Mouse (Mus musculus) c-Kit-negative CD71-positive TER-119-positive erythroid progenitor cells, embryonic 14.5 days (primary cell): ENCODE data around the gene Tmem95.
A peak's percentile ranks its signal among the peaks of the same experiment; 100 is the strongest.

Experiments used
- DNase-seq: peaks from one replicate; pipeline ENCODE4 v3.0.0-alpha.2; 2013; ENCODE audit warnings: low read depth, low spot score

The Tmem95 gene

GRCm38 (mm10) chr11:69846738-69847688 is 30.8 kb downstream of the Tmem95 start:
- DNase-seq: no peak

- peak; percentile 76 for DNase-seq
These were observed 31.6 kb downstream of the Tmem95 start, which contains the start of gene Plscr3 for GRCm38 (mm10) chr11:69846198-69846680. Gene Plscr3, plus strand, starts transcription at chr11:69846376.

- DNase-seq: no peak
These were observed 39.1 kb downstream of the Tmem95 start for GRCm38 (mm10) chr11:69838714-69839104.

GRCm38 (mm10) chr11:69837952-69838713 is 39.7 kb downstream of the Tmem95 start, which contains the start of gene Tmem256:
Gene Tmem256, plus strand, starts transcription at chr11:69838514.
- peak; percentile 92 for DNase-seq

GRCm38 (mm10) chr11:69837604-69837951 is 40.2 kb downstream of the Tmem95 start, which contains the start of gene Nlgn2:
Gene Nlgn2, minus strand, starts transcription at chr11:69837784.
- DNase-seq: no peak

GRCm38 (mm10) chr11:69836703-69837576 is 40.9 kb downstream of the Tmem95 start:
- DNase-seq: no peak

GRCm38 (mm10) chr11:69835966-69836335 is 41.9 kb downstream of the Tmem95 start:
- DNase-seq: no peak

GRCm38 (mm10) chr11:69835326-69835965 is 42.4 kb downstream of the Tmem95 start:
- DNase-seq: no peak

- peak; percentile 47 for DNase-seq
These were observed 43.7 kb downstream of the Tmem95 start for GRCm38 (mm10) chr11:69834001-69834549.

GRCm38 (mm10) chr11:69833554-69833953 is 44.3 kb downstream of the Tmem95 start:
- no peak for DNase-seq

GRCm38 (mm10) chr11:69828832-69829231 is 49.0 kb downstream of the Tmem95 start:
- DNase-seq: no peak
